Mouse (Mus musculus) embryonic facial prominence, embryonic 14.5 days (tissue): ENCODE measurements at regions not wholly inside any gene's neighbourhood (a gene's known extent, or its start where the extent isn't known, plus 50 kb on each side); places are given as distances from the start of the nearest gene placed in this dataset.
"Not testable (repeated sequence)": the region's sequence is repeated elsewhere in the genome, so short reads cannot be mapped to it uniquely, and the experiment has no call there.

Experiments used
- ATAC-seq: fragments of 200-750 bp; cut with Nextera tagmentation; 2 replicates; pipeline ENCODE4 v1.8.0; 2017; ENCODE audit warnings: low read depth, moderate number of reproducible peaks, moderate TSS enrichment
- DNase-seq: peaks from one replicate; pipeline ENCODE4 v3.0.0-alpha.2; 2015; ENCODE audit warnings: low spot score
- H3K27ac ChIP-seq: fragments of 300-500 bp; sonication (generic); replicated peaks from 2 replicates; pipeline ENCODE4 v1.5.1; 2014; ENCODE audit warnings: low read depth, mild to moderate bottlenecking, low read length, moderate library complexity
- H3K27me3 ChIP-seq: fragments of 300-500 bp; sonication (generic); replicated peaks from 2 replicates; pipeline ENCODE4 v1.6.1; 2014; ENCODE audit warnings: low read length; ENCODE audit not compliant: control insufficient read depth, insufficient read depth
- H3K36me3 ChIP-seq: fragments of 300-500 bp; sonication (generic); 2 replicates; pipeline ENCODE4 v1.6.1; 2014; ENCODE audit warnings: low read length, mixed read lengths; ENCODE audit not compliant: control insufficient read depth, insufficient read depth
- H3K4me1 ChIP-seq: fragments of 300-500 bp; sonication (generic); 2 replicates; pipeline ENCODE4 v1.6.1; 2014; ENCODE audit warnings: antibody characterized with exemption, low read length; ENCODE audit not compliant: control insufficient read depth, insufficient read depth
- H3K4me2 ChIP-seq: fragments of 300-500 bp; sonication (generic); 2 replicates; pipeline ENCODE4 v1.6.1; 2014; ENCODE audit warnings: low read depth, mild to moderate bottlenecking, low read length, moderate library complexity, mixed read lengths
- H3K4me3 ChIP-seq: fragments of 300-500 bp; sonication (generic); 2 replicates; pipeline ENCODE4 v1.5.1; 2014; ENCODE audit warnings: low read depth, mild to moderate bottlenecking, low read length
- H3K9ac ChIP-seq: fragments of 300-500 bp; sonication (generic); 2 replicates; pipeline ENCODE4 v1.6.1; 2014; ENCODE audit warnings: low read depth, mild to moderate bottlenecking, low read length, moderate library complexity, mixed read lengths
- H3K9me3 ChIP-seq: fragments of 300-500 bp; sonication (generic); 2 replicates; pipeline ENCODE4 v1.6.1; 2016; ENCODE audit warnings: low read length; ENCODE audit not compliant: control insufficient read depth
- WGBS: fragments of 180-500 bp; shearing (Covaris S2); extraction: QIAGEN DNeasy Blood & Tissue Kit; methylation state at CpG from one replicate; pipeline ENCODE4 v1.1.7; 2014; 5-methylcytosine and 5-hydroxymethylcytosine counted together

- H3K4me3 ChIP-seq, DNase-seq, H3K27ac ChIP-seq, H3K36me3 ChIP-seq, ATAC-seq, H3K4me2 ChIP-seq, H3K4me1 ChIP-seq, H3K27me3 ChIP-seq, H3K9ac ChIP-seq, H3K9me3 ChIP-seq: not testable (repeated sequence)
- WGBS = 97% methylated on average over 8 of the region's 8 CpGs
Observed at GRCm38 (mm10) chr14:54117607-54118006, 136.3 kb downstream of the Dad1 start.

- H3K27me3 ChIP-seq = no peaks in the 10 kb centered on the region
- no peaks in the 10 kb centered on the region for H3K36me3 ChIP-seq
- H3K4me3 ChIP-seq = no peak overlapping the region
- no peak for ATAC-seq
- H3K9ac ChIP-seq = no peak overlapping the region
- no peak overlapping the region for H3K4me2 ChIP-seq
- DNase-seq = no peak
- no peaks in the 10 kb centered on the region for H3K9me3 ChIP-seq
- H3K27ac ChIP-seq = no peak overlapping the region
- 65% methylated on average over 2 of the region's 2 CpGs for WGBS
- H3K4me1 ChIP-seq = peaks cover 23% of the 10 kb centered on the region
Observed at GRCm38 (mm10) chr14:54113216-54113615, 140.7 kb downstream of the Dad1 start.

- 31% methylated on average over 3 of the region's 3 CpGs for WGBS
- Histone ChIP-seq H3K36me3 (no peaks in the 10 kb centered on the region), H3K9ac (no peak overlapping the region), H3K4me2 (no peak overlapping the region), H3K4me1 (peaks cover 26% of the 10 kb centered on the region), H3K4me3 (no peak overlapping the region), H3K27me3 (no peaks in the 10 kb centered on the region), H3K9me3 (no peaks in the 10 kb centered on the region), H3K27ac (peak overlapping the region; percentile 68)
- ATAC-seq (0 out of 2 replicates have a peak, but pooled peaks have one; percentile 17), DNase-seq (peak; percentile 82)
Observed at GRCm38 (mm10) chr14:54110971-54111370, 142.9 kb downstream of the Dad1 start.

GRCm38 (mm10) chr14:54109129-54109528 is 144.8 kb downstream of the Dad1 start:
- ATAC-seq (no peak), DNase-seq (no peak)
- WGBS = 83% methylated on average over 1 of the region's 1 CpGs
- Histone ChIP-seq H3K9ac (no peak overlapping the region), H3K4me1 (peaks cover 26% of the 10 kb centered on the region), H3K27me3 (no peaks in the 10 kb centered on the region), H3K36me3 (no peaks in the 10 kb centered on the region), H3K27ac (no peak overlapping the region), H3K9me3 (no peaks in the 10 kb centered on the region), H3K4me3 (no peak overlapping the region), H3K4me2 (no peak overlapping the region)

DNA sequence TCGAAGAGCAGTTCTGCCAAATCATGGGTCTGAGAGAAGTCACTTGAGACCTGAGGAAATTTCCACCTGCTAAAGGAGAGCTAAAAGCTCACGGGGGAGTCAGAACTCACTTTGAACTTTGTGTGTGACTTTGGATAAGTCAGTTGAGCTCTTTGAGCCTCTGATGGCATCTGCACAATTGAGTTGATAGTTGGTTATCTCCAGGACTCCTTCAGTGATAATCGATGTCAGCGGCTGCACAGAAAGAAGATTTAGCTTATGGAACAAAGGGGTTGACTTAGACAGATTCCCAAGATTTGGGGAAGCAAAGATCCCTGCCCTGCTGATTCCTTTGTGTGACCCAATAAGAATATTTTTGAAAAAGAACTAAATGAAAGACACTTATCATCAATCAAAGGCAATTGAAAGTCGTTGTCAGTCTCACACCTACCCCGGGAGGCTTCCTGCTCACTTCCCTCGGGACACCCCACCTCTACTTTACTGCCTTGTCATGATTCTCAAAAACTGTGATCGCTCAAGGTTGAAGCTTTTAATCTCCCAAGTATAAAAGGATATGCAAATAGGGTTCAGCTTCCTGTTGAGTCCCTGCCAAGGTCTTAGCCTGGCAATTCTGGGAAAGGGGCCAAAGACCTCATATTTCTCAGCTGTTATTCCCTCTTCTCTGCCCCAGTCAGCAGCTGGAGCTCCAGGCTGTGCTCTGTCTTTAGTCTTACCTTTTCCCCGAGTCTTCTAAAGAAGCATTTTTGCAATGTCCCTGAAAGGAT is 145.4 kb downstream of the Dad1 start:
- Histone ChIP-seq H3K27me3 (no peaks in the 10 kb centered on the region), H3K36me3 (no peaks in the 10 kb centered on the region), H3K27ac (no peak overlapping the region), H3K9me3 (no peaks in the 10 kb centered on the region), H3K4me3 (no peak overlapping the region), H3K4me2 (no peak overlapping the region), H3K9ac (no peak overlapping the region), H3K4me1 (peaks cover 26% of the 10 kb centered on the region)
- WGBS = 25% methylated on average over 9 of the region's 9 CpGs
- DNase-seq (peak; percentile 91), ATAC-seq (peak; percentile 91)

GRCm38 (mm10) chr14:54107204-54107796 is 146.6 kb downstream of the Dad1 start:
- H3K27ac ChIP-seq = no peak overlapping the region

DNA sequence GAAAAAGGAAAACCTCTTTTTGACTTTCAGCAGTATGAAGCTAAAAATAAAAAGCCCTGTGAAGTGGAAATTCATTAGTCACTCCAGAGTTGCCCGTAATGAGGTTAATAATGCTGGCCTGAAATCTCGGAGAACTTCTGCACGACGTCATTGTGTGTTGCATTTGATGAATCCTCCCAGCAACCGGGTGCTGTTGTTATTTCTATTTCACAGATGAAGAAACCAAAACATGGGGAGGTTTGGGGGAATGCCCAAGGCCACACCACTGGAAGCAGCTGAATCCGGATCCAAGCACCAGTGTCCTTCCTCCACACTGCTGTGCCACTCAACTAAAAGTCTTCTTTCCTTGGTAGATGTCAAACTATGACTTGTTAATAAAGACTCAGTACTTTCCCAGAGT is 149.7 kb downstream of the Dad1 start:
- no peak overlapping the region for H3K9ac ChIP-seq
- H3K4me3 ChIP-seq = no peak overlapping the region
- DNase-seq (no peak), ATAC-seq (no peak)
- H3K36me3 ChIP-seq = no peaks in the 10 kb centered on the region
- H3K9me3 ChIP-seq = no peaks in the 10 kb centered on the region
- H3K27ac ChIP-seq = no peak overlapping the region
- no peaks in the 10 kb centered on the region for H3K27me3 ChIP-seq
- H3K4me2 ChIP-seq = no peak overlapping the region
- H3K4me1 ChIP-seq = peaks cover 25% of the 10 kb centered on the region
- 81% methylated on average over 6 of the region's 6 CpGs for WGBS

More at GRCm38 (mm10) chr14:54107204-54107796, 146.6 kb downstream of the Dad1 start:
- Histone ChIP-seq H3K27me3 (no peaks in the 10 kb centered on the region), H3K9ac (no peak overlapping the region), H3K4me2 (no peak overlapping the region), H3K9me3 (no peaks in the 10 kb centered on the region), H3K4me1 (peaks cover 30% of the 10 kb centered on the region), H3K36me3 (no peaks in the 10 kb centered on the region), H3K4me3 (no peak overlapping the region)
- DNase-seq (no peak), ATAC-seq (no peak)
- 51% methylated on average over 7 of the region's 7 CpGs for WGBS

DNA sequence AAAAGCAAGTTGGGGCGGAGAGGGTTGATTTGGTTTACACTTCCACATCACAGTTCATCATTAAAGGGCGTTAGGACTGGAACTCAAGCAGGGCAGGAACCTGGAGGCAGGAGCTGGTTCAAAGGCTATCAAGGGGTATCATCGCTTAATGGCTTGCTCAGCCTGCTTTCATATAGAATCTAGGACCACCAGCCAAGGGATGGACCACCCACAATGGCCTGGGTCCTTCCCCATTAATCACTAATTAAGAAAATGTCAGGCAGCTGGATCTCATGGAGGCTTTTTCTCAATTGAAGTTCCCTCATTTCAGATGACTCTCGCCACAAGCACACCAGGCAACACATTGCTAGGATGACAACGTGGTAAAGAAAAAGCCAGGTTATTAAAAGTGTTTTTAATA is 150.4 kb downstream of the Dad1 start:
- no peak overlapping the region for H3K4me3 ChIP-seq
- DNase-seq (no peak), ATAC-seq (no peak)
- H3K4me2 ChIP-seq = no peak overlapping the region
- 75% methylated on average over 5 of the region's 5 CpGs for whole genome bisulfite sequencing
- H3K9me3 ChIP-seq = no peaks in the 10 kb centered on the region
- H3K27me3 ChIP-seq = no peaks in the 10 kb centered on the region
- H3K27ac ChIP-seq = no peak overlapping the region
- peaks cover 18% of the 10 kb centered on the region for H3K4me1 ChIP-seq
- no peak overlapping the region for H3K9ac ChIP-seq
- H3K36me3 ChIP-seq = no peaks in the 10 kb centered on the region

DNA sequence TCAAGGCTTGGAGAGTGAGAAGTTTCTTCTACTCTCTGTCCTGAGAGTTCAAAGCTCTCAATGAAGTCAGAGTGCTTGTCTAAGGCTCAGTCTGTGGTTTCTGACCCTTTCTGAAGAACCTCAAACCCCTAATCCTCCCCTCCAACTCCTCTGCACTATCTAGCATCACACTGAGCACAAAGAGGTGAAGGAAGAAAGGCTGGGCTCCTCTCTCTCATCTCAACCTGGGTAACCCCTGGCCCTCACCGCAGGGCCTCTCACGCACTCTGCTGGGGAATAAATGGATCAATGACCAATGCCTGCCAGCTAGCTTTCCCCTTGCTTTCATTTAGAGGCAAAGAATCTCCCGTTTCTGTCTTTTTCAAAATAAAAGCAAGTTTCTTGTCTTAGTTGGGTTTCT is 150.8 kb downstream of the Dad1 start:
- H3K27me3 ChIP-seq = no peaks in the 10 kb centered on the region
- H3K27ac ChIP-seq = no peak overlapping the region
- no peak overlapping the region for H3K4me3 ChIP-seq
- 69% methylated on average over 3 of the region's 3 CpGs for WGBS
- no peaks in the 10 kb centered on the region for H3K9me3 ChIP-seq
- no peaks in the 10 kb centered on the region for H3K36me3 ChIP-seq
- DNase-seq = no peak
- no peak overlapping the region for H3K9ac ChIP-seq
- no peak overlapping the region for H3K4me2 ChIP-seq
- H3K4me1 ChIP-seq = peaks cover 18% of the 10 kb centered on the region
- ATAC-seq = no peak
